Mouse (Mus musculus): ENCODE results near the gene Xrra1. TPM values are rescaled to one million over a fixed set of nuclear protein-coding genes. Genes with fewer than 3 reads are reported as not detected.

Gene Xrra1
- polyA plus RNA-seq, 1 experiment, result 0.81 TPM

DNA sequence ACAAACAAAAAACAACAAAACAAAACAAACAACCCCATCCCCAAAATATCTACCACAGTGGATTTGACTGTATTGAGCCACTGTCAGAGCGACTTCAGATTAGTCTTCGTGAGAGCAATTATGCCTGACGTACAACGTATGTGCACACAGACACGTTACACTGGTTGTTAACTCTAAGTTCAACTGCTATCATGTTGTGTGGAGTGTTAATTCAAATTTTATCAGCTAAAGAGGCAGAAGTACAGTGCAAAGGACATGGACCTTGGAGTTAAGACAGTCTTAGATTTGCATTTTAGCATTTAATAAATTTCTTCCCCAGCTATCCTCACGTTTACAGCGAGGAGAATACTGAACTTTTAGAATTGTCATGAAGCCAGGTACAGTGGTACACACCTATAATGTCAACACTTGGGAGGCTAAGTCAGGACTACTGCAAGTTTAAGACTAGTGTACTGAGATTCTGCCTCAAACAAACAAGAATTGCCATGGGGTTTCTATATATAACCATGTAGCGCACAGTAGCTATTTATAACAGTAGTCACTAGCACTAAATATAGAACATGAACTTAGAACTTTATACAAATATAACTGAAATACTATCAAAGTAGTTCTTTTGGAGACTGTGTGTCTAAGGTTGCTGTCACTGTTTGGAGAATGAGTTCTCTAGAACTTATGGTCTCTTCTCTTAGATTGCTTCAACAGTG lies 13.2 kb upstream of the Xrra1 start:
- H3K4me1 ChIP-seq (ENCODE audit: control insufficient read depth, insufficient read depth, low read length), result no peaks in the 10 kb centered on the region
- H3K4me3 ChIP-seq (ENCODE audit: insufficient read depth, low read length), result no peak overlapping the region
- TF ChIP-seq POLR2A (IDR thresholded peaks at IDR 0.05; ENCODE audit: low read depth, low read length), result no peak
- TF ChIP-seq CTCF (IDR thresholded peaks at IDR 0.05; ENCODE audit: borderline replicate concordance, insufficient read depth, low read length), result no peak

GRCm38 (mm10) chr7:99850534-99850933 lies 8.4 kb upstream of the Xrra1 start:
- Histone ChIP-seq H3K4me3 (ENCODE audit: insufficient read depth, low read length) (no peak overlapping the region), H3K27ac (ENCODE audit: insufficient read depth, low read length) (no peak overlapping the region), H3K4me1 (ENCODE audit: control insufficient read depth, insufficient read depth, low read length) (no peaks in the 10 kb centered on the region; the same call in 1 of the 2 replicates)
- no peak for TF ChIP-seq CTCF (IDR thresholded peaks at IDR 0.05; ENCODE audit: borderline replicate concordance, insufficient read depth, low read length)
- no peak for TF ChIP-seq POLR2A (IDR thresholded peaks at IDR 0.05; ENCODE audit: low read depth, low read length)

More for the DNA sequence above, 13.2 kb upstream of the Xrra1 start:
- H3K27ac ChIP-seq (ENCODE audit: insufficient read depth, low read length), result no peak overlapping the region

GRCm38 (mm10) chr7:99851121-99851520 lies 7.8 kb upstream of the Xrra1 start:
- Histone ChIP-seq H3K27ac (ENCODE audit: insufficient read depth, low read length) (no peak overlapping the region), H3K4me3 (ENCODE audit: insufficient read depth, low read length) (no peak overlapping the region), H3K4me1 (ENCODE audit: control insufficient read depth, insufficient read depth, low read length) (no peaks in the 10 kb centered on the region; the same call in 1 of the 2 replicates)
- TF ChIP-seq CTCF (IDR thresholded peaks at IDR 0.05; ENCODE audit: borderline replicate concordance, insufficient read depth, low read length) (no peak), POLR2A (IDR thresholded peaks at IDR 0.05; ENCODE audit: low read depth, low read length) (no peak)

GRCm38 (mm10) chr7:99851618-99852017 lies 7.3 kb upstream of the Xrra1 start:
- Histone ChIP-seq H3K4me3 (ENCODE audit: insufficient read depth, low read length) (no peak overlapping the region), H3K27ac (ENCODE audit: insufficient read depth, low read length) (no peak overlapping the region), H3K4me1 (ENCODE audit: control insufficient read depth, insufficient read depth, low read length) (no peaks in the 10 kb centered on the region; the same call in 1 of the 2 replicates)
- TF ChIP-seq CTCF (IDR thresholded peaks at IDR 0.05; ENCODE audit: borderline replicate concordance, insufficient read depth, low read length), result no peak
- TF ChIP-seq POLR2A (IDR thresholded peaks at IDR 0.05; ENCODE audit: low read depth, low read length), result no peak

- Histone ChIP-seq H3K4me3 (ENCODE audit: insufficient read depth, low read length) (no peak overlapping the region), H3K27ac (ENCODE audit: insufficient read depth, low read length) (no peak overlapping the region), H3K4me1 (ENCODE audit: control insufficient read depth, insufficient read depth, low read length) (no peaks in the 10 kb centered on the region; the same call in 1 of the 2 replicates)
- TF ChIP-seq CTCF (IDR thresholded peaks at IDR 0.05; ENCODE audit: borderline replicate concordance, insufficient read depth, low read length), result no peak
- no peak for TF ChIP-seq POLR2A (IDR thresholded peaks at IDR 0.05; ENCODE audit: low read depth, low read length)
These were observed 5.6 kb upstream of the Xrra1 start for GRCm38 (mm10) chr7:99853350-99853749.

DNA sequence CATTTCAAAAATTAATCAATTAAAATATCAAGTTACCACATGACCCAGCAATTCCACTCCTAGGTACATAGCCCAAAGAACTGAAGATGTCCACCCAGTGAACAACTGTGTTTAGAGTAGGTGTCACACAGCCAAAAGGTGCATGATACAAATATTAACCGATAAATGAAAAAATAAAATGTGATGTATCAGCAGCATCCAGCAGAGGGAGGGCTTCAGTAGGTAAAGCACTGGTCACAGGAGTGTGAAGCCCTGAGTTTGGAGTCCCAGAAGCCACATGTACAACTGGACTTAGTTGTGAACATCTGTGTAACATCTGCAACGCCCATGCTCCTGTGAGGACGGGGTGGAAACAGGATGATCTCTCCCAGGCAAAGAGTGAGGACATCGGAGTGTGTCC lies 4.6 kb upstream of the Xrra1 start:
- Histone ChIP-seq H3K4me1 (ENCODE audit: control insufficient read depth, insufficient read depth, low read length) (no peaks in the 10 kb centered on the region; the same call in 1 of the 2 replicates), H3K27ac (ENCODE audit: insufficient read depth, low read length) (no peak overlapping the region), H3K4me3 (ENCODE audit: insufficient read depth, low read length) (no peak overlapping the region)
- TF ChIP-seq CTCF (IDR thresholded peaks at IDR 0.05; ENCODE audit: borderline replicate concordance, insufficient read depth, low read length) (no peak), POLR2A (IDR thresholded peaks at IDR 0.05; ENCODE audit: low read depth, low read length) (no peak)

DNA sequence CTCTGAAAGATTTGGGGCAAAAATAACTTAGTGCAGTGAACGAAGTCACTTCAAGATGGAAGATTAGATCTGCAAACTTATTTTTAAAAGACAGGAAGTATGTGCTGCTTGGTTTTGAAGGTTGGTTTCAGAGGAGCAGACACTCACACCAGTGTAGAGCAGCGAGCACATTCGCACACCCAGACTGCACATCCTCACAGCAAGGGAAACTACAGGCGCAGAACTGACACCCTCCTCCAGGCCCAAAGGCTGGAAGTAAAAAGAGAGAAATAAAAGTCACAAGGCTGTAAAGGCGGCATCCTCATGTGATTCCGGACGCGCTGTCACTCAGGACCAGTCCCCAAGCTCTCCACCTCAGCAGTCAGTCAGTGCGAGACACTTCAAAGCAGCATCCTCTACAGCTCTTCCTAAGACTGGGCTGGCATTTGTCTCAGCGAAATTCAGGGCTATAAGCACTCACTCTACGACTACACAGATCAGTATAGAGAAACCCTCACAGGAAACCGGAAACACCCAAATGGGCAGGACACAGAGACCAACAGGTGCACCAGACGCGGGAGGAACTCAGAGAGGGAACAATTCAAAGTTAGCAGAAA lies 2.6 kb upstream of the Xrra1 start:
- TF ChIP-seq POLR2A (IDR thresholded peaks at IDR 0.05; ENCODE audit: low read depth, low read length), result no peak
- TF ChIP-seq CTCF (IDR thresholded peaks at IDR 0.05; ENCODE audit: borderline replicate concordance, insufficient read depth, low read length), result no peak
- Histone ChIP-seq H3K4me1 (ENCODE audit: control insufficient read depth, insufficient read depth, low read length) (no peaks in the 10 kb centered on the region), H3K27ac (ENCODE audit: insufficient read depth, low read length) (no peak overlapping the region), H3K4me3 (ENCODE audit: insufficient read depth, low read length) (0 out of 2 replicates have a peak overlapping the region, but pooled peaks have one; percentile 2)

GRCm38 (mm10) chr7:99858175-99858812 lies 622 bp upstream of the Xrra1 start:
- Histone ChIP-seq H3K4me1 (ENCODE audit: control insufficient read depth, insufficient read depth, low read length) (no peaks in the 10 kb centered on the region), H3K4me3 (ENCODE audit: insufficient read depth, low read length) (peak overlapping the region; percentile 72), H3K27ac (ENCODE audit: insufficient read depth, low read length) (no peak overlapping the region)
- no peak for TF ChIP-seq POLR2A (IDR thresholded peaks at IDR 0.05; ENCODE audit: low read depth, low read length)
- no peak for TF ChIP-seq CTCF (IDR thresholded peaks at IDR 0.05; ENCODE audit: borderline replicate concordance, insufficient read depth, low read length)

DNA sequence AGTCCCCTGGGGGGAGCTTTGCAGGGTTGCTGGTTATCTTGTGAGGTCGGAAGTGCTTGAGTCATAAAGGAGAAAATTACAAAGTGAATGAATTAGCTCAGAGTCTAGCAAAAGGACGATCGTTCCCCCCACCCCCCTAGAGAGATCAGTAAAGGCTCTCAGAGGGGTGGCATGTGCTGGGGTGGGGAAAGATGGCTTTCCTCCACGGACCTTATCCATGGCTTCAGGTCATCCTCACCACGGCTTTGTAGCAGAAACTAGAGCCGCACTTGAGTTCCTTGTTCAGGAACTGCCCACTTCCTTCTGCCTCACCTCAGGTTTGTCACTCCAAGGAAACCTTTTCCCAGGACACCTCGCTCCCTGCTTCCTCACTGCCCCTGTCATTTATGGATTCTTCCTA lies 4.4 kb downstream of the Xrra1 start, which contains the start of gene Spcs2:
Gene Spcs2, minus strand, starts transcription at position 101 of the 400 bp plus-strand sequence.
- TF ChIP-seq CTCF (IDR thresholded peaks at IDR 0.05; ENCODE audit: borderline replicate concordance, insufficient read depth, low read length), result no peak
- Histone ChIP-seq H3K4me3 (ENCODE audit: insufficient read depth, low read length) (no peak within 1 kb of the TSS), H3K4me1 (ENCODE audit: control insufficient read depth, insufficient read depth, low read length) (peaks cover 5% of the 10 kb centered on the region), H3K27ac (ENCODE audit: insufficient read depth, low read length) (peak within 1 kb of the TSS; percentile 72)
